Mouse (Mus musculus) layer of hippocampus, adult 8-10 months (tissue): ENCODE results near the gene Arhgef5. TPM values are rescaled to one million over a fixed set of nuclear protein-coding genes. Genes with fewer than 3 reads are reported as not detected.

Experiments
- DNase-seq, 2 experiments: peaks; one replicate each; pipeline ENCODE4 v3.0.0; 2022; ENCODE audit warnings: low spot score in 2 of 2
- total RNA-seq, 4 experiments: library from RNA; stranded (reverse); gene quantifications; 2 replicates each; pipeline ENCODE4 v1.2.4; 2022

Gene Arhgef5
- total RNA-seq, 4 experiments from 2014 or later: 2.2 to 2.9 (median 2.5) TPM

DNA sequence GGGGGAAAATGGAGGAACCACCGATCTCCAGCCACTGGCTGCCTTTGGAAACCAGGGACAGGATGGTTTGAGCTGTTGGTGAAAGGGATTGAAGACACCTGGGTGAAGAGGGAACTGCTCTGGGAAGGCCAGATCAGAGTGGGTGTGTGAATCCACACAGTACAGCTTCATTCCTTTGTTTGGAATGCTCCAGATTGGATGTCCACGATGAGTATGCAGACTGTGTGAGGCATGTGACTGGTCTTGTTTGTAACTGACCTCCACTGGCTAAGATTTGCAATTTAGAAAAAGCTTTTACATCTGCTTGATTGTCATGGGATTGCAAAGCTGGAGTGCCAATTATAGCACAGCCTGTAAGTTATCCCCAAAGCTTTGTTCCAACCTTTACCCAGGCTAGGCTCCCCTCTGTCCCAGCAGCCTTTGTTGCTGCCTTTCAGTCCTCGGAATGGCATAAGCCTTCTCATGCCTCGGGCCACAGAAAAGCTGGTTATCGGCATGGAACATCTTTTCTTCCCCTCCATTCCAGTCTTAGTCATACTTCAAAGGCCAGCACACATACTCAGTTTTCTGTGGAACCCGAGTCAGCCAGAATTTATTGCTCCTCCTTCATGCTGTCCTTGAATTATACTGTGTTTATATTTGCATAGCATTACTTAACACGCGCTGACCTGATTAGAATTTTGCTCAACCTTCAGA lies 47.7 kb downstream of the Arhgef5 start:
- peak in 1 of 2 experiments; percentile 1 for DNase-seq

DNA sequence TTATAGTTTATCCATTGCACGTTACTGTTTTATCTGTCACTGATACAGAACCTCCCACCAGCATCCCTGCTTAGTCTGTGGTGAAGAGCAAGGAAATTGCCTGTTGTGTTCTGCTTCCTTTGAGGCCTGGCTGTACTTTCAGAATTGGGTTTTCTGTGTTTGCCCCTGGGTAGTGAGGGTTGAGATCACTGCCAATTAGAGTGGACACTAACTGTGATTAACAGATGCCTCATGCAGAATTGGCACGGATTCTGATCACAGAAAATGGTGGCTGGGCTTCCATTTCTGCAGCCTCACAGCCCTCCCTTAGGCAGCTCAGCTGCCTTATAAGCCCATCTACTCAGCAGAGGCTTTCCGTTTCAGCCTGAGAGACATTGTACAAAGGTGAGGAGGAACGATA lies 68.1 kb downstream of the Arhgef5 start:
- no peak for DNase-seq

DNA sequence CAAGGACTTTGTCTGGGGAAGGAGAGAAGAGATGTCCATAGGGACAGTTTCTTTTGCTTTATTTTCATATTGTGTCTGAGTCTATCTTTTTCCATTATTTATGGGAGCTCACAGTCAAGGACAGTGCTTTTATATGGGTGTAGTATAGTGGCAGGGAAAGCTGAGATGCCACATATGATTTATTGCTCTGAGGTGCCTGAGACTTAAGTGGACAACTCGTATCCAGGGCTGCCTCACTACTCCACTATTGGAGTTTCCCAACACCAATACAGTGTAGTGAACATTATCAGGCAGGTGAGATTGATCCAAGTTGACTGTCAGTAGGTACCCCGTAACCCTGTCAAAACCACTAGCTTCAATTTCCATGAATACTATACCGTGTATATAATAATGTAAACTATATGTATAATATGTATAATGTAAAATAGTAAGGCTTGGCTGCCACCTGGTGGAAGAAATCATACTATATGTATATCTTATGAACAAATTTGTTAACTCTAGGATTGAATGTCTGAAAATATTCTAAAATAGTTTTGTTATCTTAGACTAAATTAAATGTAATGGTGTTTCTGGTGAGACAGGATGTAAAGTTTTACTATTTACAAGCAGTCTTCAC lies 70.3 kb downstream of the Arhgef5 start:
- no peak for DNase-seq

DNA sequence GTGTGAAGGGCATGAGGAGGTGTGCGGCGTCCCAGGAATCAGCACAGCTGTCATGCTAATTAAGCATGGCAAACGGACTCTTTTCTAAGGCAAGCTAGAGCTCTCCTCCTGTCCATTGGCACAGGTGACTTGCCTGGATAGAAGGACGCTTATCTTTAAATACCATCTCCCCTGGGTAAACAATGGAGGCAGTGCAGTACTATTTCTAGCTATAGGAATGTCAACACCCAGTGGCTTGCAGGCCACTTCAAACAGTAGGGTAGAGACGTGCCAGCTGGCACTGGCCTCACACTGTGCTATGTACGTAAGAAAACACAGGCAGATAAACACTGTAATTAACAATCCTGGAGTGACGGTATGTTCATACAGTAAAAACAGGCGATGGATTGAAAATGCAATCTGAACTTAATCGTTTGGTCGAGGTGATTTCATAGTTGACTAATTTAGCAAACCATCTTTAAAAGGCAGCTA lies 72.1 kb downstream of the Arhgef5 start:
- no peak for DNase-seq

DNA sequence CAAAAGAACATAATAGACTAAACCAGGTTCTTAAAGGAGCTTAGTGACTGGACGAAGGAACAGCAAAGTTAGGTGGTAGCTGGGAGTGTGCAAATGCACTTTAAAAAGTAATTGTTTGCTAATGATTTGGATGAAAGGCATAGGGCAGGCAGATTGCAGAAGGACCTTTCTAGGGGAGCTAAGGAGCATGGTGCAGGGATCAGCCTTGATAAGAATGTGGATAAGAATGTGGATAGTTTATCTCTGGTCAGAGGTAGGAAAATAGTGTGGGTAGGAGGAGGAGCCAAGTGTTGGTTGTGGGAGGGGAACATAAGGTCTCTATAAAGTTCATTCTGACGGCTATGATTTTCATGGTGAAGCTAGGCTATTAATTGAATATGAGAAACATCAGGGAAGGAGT lies 73.4 kb downstream of the Arhgef5 start:
- DNase-seq: no peak

Other genes with a start within 250 kb of the Arhgef5 start
- gene Olfr441, start 159.2 kb upstream of the Arhgef5 start, total RNA-seq: not detected
- not detected for gene Olfr237-ps1, start 119.0 kb upstream of the Arhgef5 start, total RNA-seq
- gene Olfr437, start 102.3 kb upstream of the Arhgef5 start, total RNA-seq: not detected
- not detected for gene Olfr13, start 93.4 kb upstream of the Arhgef5 start, total RNA-seq
- not detected for gene Olfr435, start 68.4 kb upstream of the Arhgef5 start, total RNA-seq
- not detected for gene Olfr434, start 52.6 kb upstream of the Arhgef5 start, total RNA-seq
- gene Olfr47, start 34.1 kb upstream of the Arhgef5 start, total RNA-seq: not detected
- not detected for gene Nobox, start 44.0 kb downstream of the Arhgef5 start, total RNA-seq